Mouse (Mus musculus) ES-Bruce4 (cell line): ENCODE measurements at regions not wholly inside any gene's neighbourhood (a gene's known extent, or its start where the extent isn't known, plus 50 kb on each side); places are given as distances from the start of the nearest gene placed in this dataset.

Experiments
- CTCF ChIP-seq: IDR thresholded peaks from one replicate; pipeline ENCODE4 v1.8.1; 2011; ENCODE audit warnings: low read depth, low read length
- EP300 ChIP-seq: IDR thresholded peaks from 2 replicates; pipeline ENCODE4 v1.6.1; 2011; ENCODE audit warnings: low read depth, low read length; ENCODE audit not compliant: insufficient read depth
- POLR2A ChIP-seq: IDR thresholded peaks from one replicate; pipeline ENCODE4 v1.8.1; 2011; ENCODE audit warnings: low read length; ENCODE audit not compliant: insufficient read depth

DNA sequence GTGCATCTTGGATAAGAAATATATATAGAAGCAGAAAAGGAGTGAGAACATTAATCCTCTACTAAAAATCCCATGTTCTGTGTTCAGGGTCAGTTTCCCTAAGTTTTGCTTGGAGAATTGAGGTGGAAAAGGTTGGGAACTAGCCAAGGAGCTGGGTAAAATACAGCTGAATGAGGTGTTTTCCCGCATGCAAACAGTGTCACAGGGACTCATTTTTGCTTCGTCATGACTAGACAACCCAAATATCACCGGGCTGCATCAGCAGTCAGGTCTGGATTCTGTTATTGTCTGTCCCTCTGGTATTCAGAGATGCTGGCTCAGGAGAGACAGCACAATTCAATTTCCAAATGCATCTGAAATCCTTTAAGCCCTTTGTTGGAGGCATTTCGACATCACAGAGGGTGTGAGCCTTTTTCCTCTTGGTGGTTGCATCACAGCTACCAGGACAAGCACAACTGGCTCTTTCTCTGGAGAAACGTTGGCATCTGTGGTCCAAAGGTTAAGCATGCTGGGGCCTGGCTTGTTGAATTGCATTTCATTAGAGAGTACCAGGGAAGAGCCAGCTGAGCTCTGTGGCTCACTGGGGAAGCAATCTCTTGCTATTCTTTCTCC is 59.6 kb upstream of the Sesn3 start:
- TF ChIP-seq CTCF (no peak), POLR2A (no peak), EP300 (no peak)
